ENCODE assay signal across 9 mouse cellular contexts in genomic region chr5:118880546-118880945, GRCm38 (mm10).
A peak's percentile ranks its signal among the peaks of the same experiment; 100 is the strongest.
DNase-seq lines count a peak whose midpoint lies in the region; ATAC-seq lines count a peak whose summit lies in the region.
"Had no signal": no experiment of that assay in that cellular context is flagged by ENCODE, and none has a peak within 500 bp of the region (broad histone marks: within the 10 kb centered on the region; RNA-seq: fewer than 3 reads in every experiment).

No protein-coding gene starts in this region.

- DNase-seq in MN1 (ENCODE audit: low spot score), result peak; percentile 68
- DNase-seq in kidney, postnatal 36 days, result peak; percentile 8 to 20
- no peak for DNase-seq in left cerebral cortex, postnatal 25 days (ENCODE audit: low spot score in 2 of 2)
- DNase-seq in frontal cortex, postnatal 36 days (ENCODE audit: low spot score in 2 of 2), result no peak
- no peak for DNase-seq in spleen, adult 18-20 months

- peaks cover 9% of the 10 kb centered on the region for H3K4me1 ChIP-seq in forebrain, embryonic 15.5 days
- peaks cover 7% of the 10 kb centered on the region for H3K4me1 ChIP-seq in forebrain, embryonic 16.5 days (replicated peaks; ENCODE audit: control insufficient read depth, insufficient read depth, low read length)
- H3K4me1 ChIP-seq in embryonic facial prominence, embryonic 15.5 days, result peaks cover 28% of the 10 kb centered on the region

- ATAC-seq in forebrain, embryonic 15.5 days (replicated peaks), result peak; percentile 29; the same call in 1 of the 2 replicates
- ATAC-seq in forebrain, embryonic 16.5 days, result no peak
- no peak for ATAC-seq in embryonic facial prominence, embryonic 15.5 days (ENCODE audit: insufficient number of reproducible peaks, low FRiP score, low TSS enrichment, low read depth)

- no peaks in the 10 kb centered on the region for H3K9me3 ChIP-seq in forebrain, embryonic 15.5 days
- H3K9me3 ChIP-seq in forebrain, embryonic 16.5 days (ENCODE audit: control insufficient read depth, low read length), result no peaks in the 10 kb centered on the region
- H3K9me3 ChIP-seq in embryonic facial prominence, embryonic 15.5 days (replicated peaks), result no peaks in the 10 kb centered on the region
- H3K9me3 ChIP-seq: heart, embryonic 13.5 days had no signal

- no peak overlapping the region for H3K9ac ChIP-seq in forebrain, embryonic 15.5 days (replicated peaks)
- H3K9ac ChIP-seq in forebrain, embryonic 16.5 days (replicated peaks; ENCODE audit: low read depth, low read length), result no peak overlapping the region
- no peak overlapping the region for H3K9ac ChIP-seq in embryonic facial prominence, embryonic 15.5 days
- H3K9ac ChIP-seq: heart, embryonic 13.5 days had no signal

- WGBS in forebrain, embryonic 15.5 days, result 72% methylated on average over 9 of the region's 9 CpGs
- WGBS in forebrain, embryonic 16.5 days, result 67% methylated on average over 9 of the region's 9 CpGs
- 49% methylated on average over 9 of the region's 9 CpGs for WGBS in embryonic facial prominence, embryonic 15.5 days

- H3K27me3 ChIP-seq in forebrain, embryonic 15.5 days, result peaks cover 38% of the 10 kb centered on the region
- peaks cover 29% of the 10 kb centered on the region for H3K27me3 ChIP-seq in forebrain, embryonic 16.5 days (replicated peaks; ENCODE audit: control insufficient read depth, insufficient read depth, low read length)
- peaks cover 5% of the 10 kb centered on the region for H3K27me3 ChIP-seq in embryonic facial prominence, embryonic 15.5 days

- no peak overlapping the region for H3K27ac ChIP-seq in forebrain, embryonic 15.5 days (replicated peaks)
- H3K27ac ChIP-seq in forebrain, embryonic 16.5 days (ENCODE audit: low read length), result no peak overlapping the region
- peak overlapping the region; percentile 41 for H3K27ac ChIP-seq in embryonic facial prominence, embryonic 15.5 days (replicated peaks)
- H3K27ac ChIP-seq: heart, embryonic 13.5 days had no signal

- no peak overlapping the region for H3K4me2 ChIP-seq in forebrain, embryonic 15.5 days (replicated peaks)
- no peak overlapping the region for H3K4me2 ChIP-seq in forebrain, embryonic 16.5 days (ENCODE audit: low read length)
- 0 out of 2 replicates have a peak overlapping the region, but pooled peaks have one; percentile 3 for H3K4me2 ChIP-seq in embryonic facial prominence, embryonic 15.5 days (replicated peaks)
- H3K4me2 ChIP-seq: heart, embryonic 13.5 days had no signal

- no peak overlapping the region for H3K4me3 ChIP-seq in forebrain, embryonic 15.5 days
- H3K4me3 ChIP-seq in forebrain, embryonic 16.5 days (replicated peaks; ENCODE audit: low read length), result no peak overlapping the region
- no peak overlapping the region for H3K4me3 ChIP-seq in embryonic facial prominence, embryonic 15.5 days (replicated peaks)
- H3K4me3 ChIP-seq: heart, embryonic 13.5 days had no signal

- intact Hi-C loops in left cerebral cortex, postnatal 25 days (cut with DNase I), result no loop called here

- H3K36me3 ChIP-seq in forebrain, embryonic 15.5 days, result no peaks in the 10 kb centered on the region
- no peaks in the 10 kb centered on the region for H3K36me3 ChIP-seq in forebrain, embryonic 16.5 days (ENCODE audit: control insufficient read depth, insufficient read depth)
- H3K36me3 ChIP-seq in embryonic facial prominence, embryonic 15.5 days, result no peaks in the 10 kb centered on the region
- H3K36me3 ChIP-seq: heart, embryonic 13.5 days had no signal

Comparison
In these comparisons a context has a peak if more than half of its experiments do, and no peak if none do; other contexts are left out.
1. DNase-seq: peak in MN1 (single experiment) and kidney, postnatal 36 days (2 of 2); none in left cerebral cortex, postnatal 25 days (0 of 2), frontal cortex, postnatal 36 days (0 of 2) and spleen, adult 18-20 months (0 of 2).